Mouse (Mus musculus): ENCODE data around the gene Myh7. TPM values are rescaled to one million over a fixed set of nuclear protein-coding genes. Genes with fewer than 3 reads are reported as not detected.
"Not testable (repeated sequence)": the region's sequence is repeated elsewhere in the genome, so short reads cannot be mapped to it uniquely, and the experiment has no call there.

Myh7 gene
- polyA plus RNA-seq, 1 experiment from 2014 or later = 3,662 TPM

GRCm38 (mm10) chr14:54968344-54968743, 26.1 kb downstream of the Myh7 start:
- Histone ChIP-seq H3K36me3 (peaks cover 52% of the 10 kb centered on the region), H3K9me3 (no peaks in the 10 kb centered on the region), H3K9ac (peak overlapping the region; percentile 54), H3K27me3 (replicated peaks) (no peaks in the 10 kb centered on the region; the same call in 1 of the 2 replicates), H3K27ac (replicated peaks) (peak overlapping the region; percentile 90), H3K4me1 (peaks cover 59% of the 10 kb centered on the region), H3K4me3 (no peak overlapping the region), H3K4me2 (0 out of 2 replicates have a peak overlapping the region, but pooled peaks have one; percentile 70)
- peak; percentile 22 for ATAC-seq (ENCODE audit: extremely low read depth, insufficient number of reproducible peaks, low FRiP score, low TSS enrichment)

- ATAC-seq (ENCODE audit: extremely low read depth, insufficient number of reproducible peaks, low FRiP score, low TSS enrichment) = no peak
- WGBS = 36% methylated on average over 3 of the region's 3 CpGs
- peak overlapping the region; percentile 90 for H3K27ac ChIP-seq (replicated peaks)
- peak overlapping the region; percentile 70 for H3K4me2 ChIP-seq
- peaks cover 58% of the 10 kb centered on the region for H3K4me1 ChIP-seq
- H3K9me3 ChIP-seq = no peaks in the 10 kb centered on the region
- no peak overlapping the region for H3K4me3 ChIP-seq
- peak overlapping the region; percentile 54 for H3K9ac ChIP-seq
- no peaks in the 10 kb centered on the region; the same call in 1 of the 2 replicates for H3K27me3 ChIP-seq (replicated peaks)
- peaks cover 50% of the 10 kb centered on the region for H3K36me3 ChIP-seq
Measured at GRCm38 (mm10) chr14:54967874-54968273, 26.6 kb downstream of the Myh7 start.

GRCm38 (mm10) chr14:54966320-54966977, 28.0 kb downstream of the Myh7 start, which contains the start of gene Myh6:
TSS of gene Myh6 (minus strand) at chr14:54966927.
- Histone ChIP-seq H3K9me3 (no peaks in the 10 kb centered on the region), H3K27ac (replicated peaks) (peak within 1 kb of the TSS; percentile 90), H3K9ac (peak within 1 kb of the TSS; percentile 89), H3K4me3 (peak within 1 kb of the TSS; percentile 61), H3K4me2 (peak within 1 kb of the TSS; percentile 70), H3K36me3 (peaks cover 49% of the 10 kb centered on the region), H3K4me1 (peaks cover 56% of the 10 kb centered on the region), H3K27me3 (replicated peaks) (no peaks in the 10 kb centered on the region; the same call in 1 of the 2 replicates)
- peak; percentile 16; the same call in 1 of the 2 replicates for ATAC-seq (ENCODE audit: extremely low read depth, insufficient number of reproducible peaks, low FRiP score, low TSS enrichment)
- WGBS = 30% methylated on average over 7 of the region's 7 CpGs

GRCm38 (mm10) chr14:54965631-54966030, 28.8 kb downstream of the Myh7 start:
- H3K4me3 ChIP-seq = peak overlapping the region; percentile 61
- no peak for ATAC-seq (ENCODE audit: extremely low read depth, insufficient number of reproducible peaks, low FRiP score, low TSS enrichment)
- H3K27me3 ChIP-seq (replicated peaks) = no peaks in the 10 kb centered on the region; the same call in 1 of the 2 replicates
- peak overlapping the region; percentile 89 for H3K9ac ChIP-seq
- peak overlapping the region; percentile 70 for H3K4me2 ChIP-seq
- H3K27ac ChIP-seq (replicated peaks) = peak overlapping the region; percentile 90
- peaks cover 57% of the 10 kb centered on the region for H3K4me1 ChIP-seq
- no peaks in the 10 kb centered on the region for H3K9me3 ChIP-seq
- WGBS = 38% methylated on average over 6 of the region's 6 CpGs
- H3K36me3 ChIP-seq = peaks cover 49% of the 10 kb centered on the region

DNA sequence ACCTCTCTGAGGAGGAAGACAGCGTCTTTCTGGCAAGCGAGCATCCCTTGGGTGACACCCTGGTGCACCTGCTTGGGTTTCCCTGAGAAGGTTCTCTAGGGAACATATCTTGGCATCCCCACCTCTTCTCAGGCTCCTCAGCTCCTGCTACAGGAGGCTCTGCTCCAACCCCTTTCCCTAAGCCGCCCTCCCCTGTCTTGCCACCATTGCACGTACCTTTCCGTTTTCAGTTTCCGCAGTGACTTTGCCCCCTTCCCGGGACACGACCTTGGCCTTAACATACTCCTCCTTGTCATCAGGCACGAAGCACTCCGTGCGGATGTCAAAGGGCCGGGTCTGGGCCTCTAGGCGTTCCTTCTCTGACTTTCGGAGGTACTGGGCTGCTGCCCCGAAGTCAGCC, 29.4 kb downstream of the Myh7 start:
- no peak for ATAC-seq (ENCODE audit: extremely low read depth, insufficient number of reproducible peaks, low FRiP score, low TSS enrichment)
- Histone ChIP-seq H3K9me3 (no peaks in the 10 kb centered on the region), H3K36me3 (peaks cover 49% of the 10 kb centered on the region), H3K27ac (replicated peaks) (peak overlapping the region; percentile 90), H3K4me1 (peaks cover 58% of the 10 kb centered on the region), H3K27me3 (replicated peaks) (no peaks in the 10 kb centered on the region; the same call in 1 of the 2 replicates), H3K9ac (peak overlapping the region; percentile 89), H3K4me3 (peak overlapping the region; percentile 61), H3K4me2 (peak overlapping the region; percentile 70)
- 32% methylated on average over 15 of the region's 15 CpGs for WGBS

GRCm38 (mm10) chr14:54963727-54964126, 30.7 kb downstream of the Myh7 start:
- Histone ChIP-seq H3K9ac (peak overlapping the region; percentile 89), H3K4me1 (peaks cover 56% of the 10 kb centered on the region), H3K4me3 (peak overlapping the region; percentile 61), H3K9me3 (no peaks in the 10 kb centered on the region), H3K4me2 (peak overlapping the region; percentile 70), H3K27ac (replicated peaks) (peak overlapping the region; percentile 90), H3K27me3 (replicated peaks) (no peaks in the 10 kb centered on the region; the same call in 1 of the 2 replicates), H3K36me3 (peaks cover 58% of the 10 kb centered on the region)
- 60% methylated on average over 11 of the region's 11 CpGs for WGBS
- ATAC-seq (ENCODE audit: extremely low read depth, insufficient number of reproducible peaks, low FRiP score, low TSS enrichment) = no peak

GRCm38 (mm10) chr14:54962714-54963113, 31.7 kb downstream of the Myh7 start:
- H3K9me3 ChIP-seq = no peaks in the 10 kb centered on the region
- H3K36me3 ChIP-seq = peaks cover 68% of the 10 kb centered on the region
- ATAC-seq (ENCODE audit: extremely low read depth, insufficient number of reproducible peaks, low FRiP score, low TSS enrichment) = no peak
- no peaks in the 10 kb centered on the region; the same call in 1 of the 2 replicates for H3K27me3 ChIP-seq (replicated peaks)
- H3K9ac ChIP-seq = peak overlapping the region; percentile 89
- H3K4me1 ChIP-seq = peaks cover 55% of the 10 kb centered on the region
- peak overlapping the region; percentile 61 for H3K4me3 ChIP-seq
- H3K27ac ChIP-seq (replicated peaks) = peak overlapping the region; percentile 90
- H3K4me2 ChIP-seq = peak overlapping the region; percentile 70
- 47% methylated on average over 7 of the region's 7 CpGs for WGBS

DNA sequence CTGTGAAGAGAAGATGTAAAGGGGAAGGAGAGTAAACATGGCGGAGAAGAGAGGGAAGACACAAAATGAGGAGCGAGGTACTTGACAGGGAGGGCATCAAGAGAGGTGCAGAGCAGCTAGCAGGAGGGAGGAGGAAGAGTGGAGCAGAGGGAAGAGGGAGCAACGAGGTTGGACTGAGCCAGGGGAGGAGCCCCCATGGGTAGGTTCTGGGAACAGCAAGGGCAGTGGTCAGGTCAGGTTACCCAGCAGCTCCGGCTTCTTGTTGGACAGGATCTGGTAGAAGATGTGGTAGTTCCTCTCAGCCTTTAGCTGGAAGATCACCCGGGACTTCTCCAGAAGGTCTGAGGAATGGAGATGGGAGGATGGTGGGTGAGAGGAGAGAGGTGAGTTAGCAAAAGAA, 32.9 kb downstream of the Myh7 start:
- Histone ChIP-seq H3K27me3 (replicated peaks) (no peaks in the 10 kb centered on the region), H3K9me3 (no peaks in the 10 kb centered on the region), H3K9ac (peak overlapping the region; percentile 89), H3K27ac (replicated peaks) (peak overlapping the region; percentile 90), H3K4me1 (peaks cover 51% of the 10 kb centered on the region), H3K36me3 (peaks cover 80% of the 10 kb centered on the region), H3K4me2 (peak overlapping the region; percentile 70), H3K4me3 (peak overlapping the region; percentile 61)
- ATAC-seq (ENCODE audit: extremely low read depth, insufficient number of reproducible peaks, low FRiP score, low TSS enrichment) = no peak
- WGBS = 57% methylated on average over 5 of the region's 5 CpGs

DNA sequence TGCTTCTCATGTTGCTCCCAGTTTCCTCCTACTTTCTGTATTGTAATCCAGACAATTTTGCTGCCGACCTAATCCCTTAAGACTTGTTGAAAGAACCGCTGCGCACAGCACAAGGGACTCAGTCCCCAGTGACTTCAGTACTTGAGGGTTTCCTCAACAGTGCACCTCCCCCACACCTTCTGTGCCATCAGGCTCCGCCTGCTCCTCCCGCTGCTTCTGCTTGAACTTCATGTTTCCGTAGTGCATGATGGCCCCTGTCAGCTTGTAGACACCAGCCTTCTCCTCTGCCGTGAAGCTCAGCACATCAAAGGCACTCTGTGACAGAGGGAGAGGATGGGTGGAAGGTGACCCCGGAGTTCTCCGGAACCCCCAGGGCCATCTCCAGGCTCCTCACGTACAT, 33.7 kb downstream of the Myh7 start:
- WGBS = 34% methylated on average over 10 of the region's 10 CpGs
- Histone ChIP-seq H3K4me3 (peak overlapping the region; percentile 61), H3K9me3 (no peaks in the 10 kb centered on the region), H3K27me3 (replicated peaks) (no peaks in the 10 kb centered on the region), H3K36me3 (peaks cover 86% of the 10 kb centered on the region), H3K9ac (peak overlapping the region; percentile 89), H3K4me1 (peaks cover 55% of the 10 kb centered on the region), H3K27ac (replicated peaks) (peak overlapping the region; percentile 90), H3K4me2 (peak overlapping the region; percentile 70)
- ATAC-seq (ENCODE audit: extremely low read depth, insufficient number of reproducible peaks, low FRiP score, low TSS enrichment) = no peak

DNA sequence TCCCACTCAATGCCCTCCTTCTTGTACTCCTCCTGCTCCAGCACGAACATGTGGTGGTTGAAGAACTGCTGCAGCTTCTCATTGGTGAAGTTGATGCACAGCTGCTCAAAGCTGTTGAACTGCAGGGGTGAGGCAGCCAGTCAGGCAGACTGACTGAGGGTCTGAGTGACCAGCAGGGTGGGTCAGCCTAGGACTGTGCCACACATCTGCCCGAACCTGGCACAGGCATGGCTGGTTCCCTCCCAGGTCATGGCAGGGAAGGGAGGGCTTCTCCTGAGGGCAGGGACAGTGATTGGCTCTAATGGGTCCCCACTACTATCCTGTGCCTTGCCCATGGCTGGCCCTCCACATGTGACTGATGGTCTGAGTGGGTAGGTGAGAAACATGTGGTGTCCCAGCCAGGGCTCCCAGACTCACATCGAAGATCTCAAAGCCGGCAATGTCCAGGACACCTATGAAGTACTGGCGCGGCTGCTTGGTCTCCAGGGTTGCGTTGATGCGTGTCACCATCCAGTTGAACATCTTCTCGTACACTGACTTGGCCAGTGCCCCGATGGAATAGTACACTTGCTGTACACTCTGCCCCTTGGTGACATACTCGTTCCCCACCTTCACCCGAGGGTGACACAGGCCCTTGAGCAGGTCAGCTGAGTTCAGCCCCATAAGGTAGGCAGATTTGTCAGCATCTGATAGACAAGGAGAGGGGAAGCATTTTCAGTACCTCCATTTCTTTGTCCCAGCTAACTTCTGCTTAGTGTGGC, 34.4 kb downstream of the Myh7 start:
- 74% methylated on average over 12 of the region's 12 CpGs for WGBS
- H3K9me3 ChIP-seq; ATAC-seq (ENCODE audit: extremely low read depth, insufficient number of reproducible peaks, low FRiP score, low TSS enrichment); H3K27me3 ChIP-seq (replicated peaks): not testable (repeated sequence)
- H3K27ac ChIP-seq (replicated peaks) = peak overlapping the region; percentile 90
- H3K4me2 ChIP-seq = peak overlapping the region; percentile 70
- H3K4me3 ChIP-seq = peak overlapping the region; percentile 61
- H3K4me1 ChIP-seq = peaks cover 55% of the 10 kb centered on the region
- H3K9ac ChIP-seq = peak overlapping the region; percentile 89
- peaks cover 93% of the 10 kb centered on the region for H3K36me3 ChIP-seq

- Histone ChIP-seq H3K27me3 (replicated peaks) (no peaks in the 10 kb centered on the region), H3K9me3 (no peaks in the 10 kb centered on the region), H3K9ac (peak overlapping the region; percentile 89), H3K4me3 (peak overlapping the region; percentile 61), H3K27ac (replicated peaks) (peak overlapping the region; percentile 90), H3K4me1 (peaks cover 54% of the 10 kb centered on the region), H3K36me3 (peaks cover 93% of the 10 kb centered on the region), H3K4me2 (peak overlapping the region; percentile 70)
- 68% methylated on average over 3 of the region's 3 CpGs for whole genome bisulfite sequencing
- ATAC-seq (ENCODE audit: extremely low read depth, insufficient number of reproducible peaks, low FRiP score, low TSS enrichment) = no peak
Measured at GRCm38 (mm10) chr14:54959197-54959596, 35.2 kb downstream of the Myh7 start.
